Mouse (Mus musculus): ENCODE measurements around the gene Clic3. TPM values are rescaled to one million over a fixed set of nuclear protein-coding genes. Genes with fewer than 3 reads are reported as not detected.

Clic3 gene
- polyA plus RNA-seq, 1 experiment from 2014 or later = 3.2 TPM

GRCm38 (mm10) chr2:25429435-25430180 is 27.0 kb upstream of the Clic3 start:
- no peak for ATAC-seq
- peaks cover 39% of the 10 kb centered on the region for H3K4me1 ChIP-seq
- H3K4me3 ChIP-seq = peak overlapping the region; percentile 82
- H3K27me3 ChIP-seq = peaks cover 18% of the 10 kb centered on the region
- H3K4me2 ChIP-seq = peak overlapping the region; percentile 86
- H3K9me3 ChIP-seq (replicated peaks) = no peaks in the 10 kb centered on the region
- no peak overlapping the region for H3K27ac ChIP-seq
- H3K36me3 ChIP-seq (ENCODE audit: poor library complexity, severe bottlenecking) = peaks cover 17% of the 10 kb centered on the region
- 59% methylated on average over 5 of the region's 5 CpGs for WGBS
- peak overlapping the region; percentile 88 for H3K9ac ChIP-seq

GRCm38 (mm10) chr2:25430395-25431233 is 26.0 kb upstream of the Clic3 start:
- Histone ChIP-seq H3K4me1 (peaks cover 34% of the 10 kb centered on the region), H3K27ac (no peak overlapping the region), H3K4me3 (no peak overlapping the region; the same call in 1 of the 2 replicates), H3K4me2 (peak overlapping the region; percentile 15; the same call in 1 of the 2 replicates), H3K9ac (peak overlapping the region; percentile 26), H3K36me3 (ENCODE audit: poor library complexity, severe bottlenecking) (peaks cover 27% of the 10 kb centered on the region), H3K9me3 (replicated peaks) (no peaks in the 10 kb centered on the region), H3K27me3 (peaks cover 9% of the 10 kb centered on the region; the same call in 1 of the 2 replicates)
- no peak for ATAC-seq
- WGBS = 59% methylated on average over 17 of the region's 17 CpGs

- Histone ChIP-seq H3K36me3 (ENCODE audit: poor library complexity, severe bottlenecking) (peaks cover 35% of the 10 kb centered on the region), H3K4me1 (peaks cover 32% of the 10 kb centered on the region), H3K4me2 (peak overlapping the region; percentile 15; the same call in 1 of the 2 replicates), H3K4me3 (no peak overlapping the region), H3K27me3 (0 out of 2 replicates have a peak, but pooled peaks cover 4% of the 10 kb centered on the region), H3K27ac (no peak overlapping the region), H3K9ac (peak overlapping the region; percentile 26; the same call in 1 of the 2 replicates), H3K9me3 (replicated peaks) (no peaks in the 10 kb centered on the region)
- WGBS = 75% methylated on average over 6 of the region's 6 CpGs
- no peak for ATAC-seq
These were observed 25.3 kb upstream of the Clic3 start for GRCm38 (mm10) chr2:25431308-25431855.

- Histone ChIP-seq H3K27me3 (0 out of 2 replicates have a peak, but pooled peaks cover 4% of the 10 kb centered on the region), H3K9me3 (replicated peaks) (no peaks in the 10 kb centered on the region), H3K4me1 (peaks cover 32% of the 10 kb centered on the region), H3K4me2 (no peak overlapping the region), H3K36me3 (ENCODE audit: poor library complexity, severe bottlenecking) (peaks cover 46% of the 10 kb centered on the region), H3K4me3 (no peak overlapping the region), H3K9ac (no peak overlapping the region), H3K27ac (no peak overlapping the region)
- no peak for ATAC-seq
- 80% methylated on average over 11 of the region's 11 CpGs for WGBS
These were observed 24.1 kb upstream of the Clic3 start for GRCm38 (mm10) chr2:25432326-25433098.

GRCm38 (mm10) chr2:25433101-25433500 is 23.5 kb upstream of the Clic3 start:
- peaks cover 52% of the 10 kb centered on the region for H3K36me3 ChIP-seq (ENCODE audit: poor library complexity, severe bottlenecking)
- WGBS = 92% methylated on average over 17 of the region's 17 CpGs
- ATAC-seq = no peak
- H3K9me3 ChIP-seq (replicated peaks) = no peaks in the 10 kb centered on the region
- 0 out of 2 replicates have a peak, but pooled peaks cover 4% of the 10 kb centered on the region for H3K27me3 ChIP-seq
- no peak overlapping the region for H3K4me2 ChIP-seq
- peaks cover 30% of the 10 kb centered on the region for H3K4me1 ChIP-seq
- no peak overlapping the region for H3K4me3 ChIP-seq
- H3K9ac ChIP-seq = no peak overlapping the region
- no peak overlapping the region for H3K27ac ChIP-seq

GRCm38 (mm10) chr2:25434292-25434691 is 22.3 kb upstream of the Clic3 start:
- no peaks in the 10 kb centered on the region for H3K9me3 ChIP-seq (replicated peaks)
- 0 out of 2 replicates have a peak, but pooled peaks cover 4% of the 10 kb centered on the region for H3K27me3 ChIP-seq
- peaks cover 64% of the 10 kb centered on the region for H3K36me3 ChIP-seq (ENCODE audit: poor library complexity, severe bottlenecking)
- H3K27ac ChIP-seq = no peak overlapping the region
- H3K4me3 ChIP-seq = no peak overlapping the region
- no peak overlapping the region for H3K4me2 ChIP-seq
- no peak overlapping the region for H3K9ac ChIP-seq
- 93% methylated on average over 8 of the region's 8 CpGs for WGBS
- ATAC-seq = no peak
- H3K4me1 ChIP-seq = peaks cover 25% of the 10 kb centered on the region

- no peaks in the 10 kb centered on the region for H3K27me3 ChIP-seq
- no peak overlapping the region for H3K4me2 ChIP-seq
- H3K4me1 ChIP-seq = peaks cover 4% of the 10 kb centered on the region
- 95% methylated on average over 10 of the region's 10 CpGs for WGBS
- H3K9me3 ChIP-seq (replicated peaks) = no peaks in the 10 kb centered on the region
- H3K9ac ChIP-seq = no peak overlapping the region
- no peak overlapping the region for H3K4me3 ChIP-seq
- H3K36me3 ChIP-seq (ENCODE audit: poor library complexity, severe bottlenecking) = peaks cover 85% of the 10 kb centered on the region
- no peak for ATAC-seq
- no peak overlapping the region for H3K27ac ChIP-seq
These were observed 20.3 kb upstream of the Clic3 start for GRCm38 (mm10) chr2:25436286-25436820.

- Histone ChIP-seq H3K4me3 (no peak overlapping the region), H3K4me2 (no peak overlapping the region), H3K9ac (no peak overlapping the region), H3K4me1 (no peaks in the 10 kb centered on the region), H3K27ac (no peak overlapping the region), H3K36me3 (ENCODE audit: poor library complexity, severe bottlenecking) (peaks cover 100% of the 10 kb centered on the region), H3K27me3 (no peaks in the 10 kb centered on the region), H3K9me3 (replicated peaks) (no peaks in the 10 kb centered on the region)
- WGBS = 89% methylated on average over 20 of the region's 20 CpGs
- no peak for ATAC-seq
These were observed 15.6 kb upstream of the Clic3 start for GRCm38 (mm10) chr2:25441067-25441466.

GRCm38 (mm10) chr2:25442682-25443081 is 14.0 kb upstream of the Clic3 start:
- peaks cover 100% of the 10 kb centered on the region for H3K36me3 ChIP-seq (ENCODE audit: poor library complexity, severe bottlenecking)
- H3K27me3 ChIP-seq = no peaks in the 10 kb centered on the region
- H3K4me2 ChIP-seq = no peak overlapping the region
- WGBS = 93% methylated on average over 14 of the region's 14 CpGs
- no peak overlapping the region for H3K27ac ChIP-seq
- no peak overlapping the region for H3K9ac ChIP-seq
- no peak overlapping the region for H3K4me3 ChIP-seq
- no peaks in the 10 kb centered on the region for H3K4me1 ChIP-seq
- ATAC-seq = no peak
- H3K9me3 ChIP-seq (replicated peaks) = no peaks in the 10 kb centered on the region

GRCm38 (mm10) chr2:25450853-25451647 is 5.6 kb upstream of the Clic3 start:
- Histone ChIP-seq H3K36me3 (ENCODE audit: poor library complexity, severe bottlenecking) (peaks cover 29% of the 10 kb centered on the region), H3K27ac (no peak overlapping the region), H3K4me3 (no peak overlapping the region), H3K9ac (no peak overlapping the region), H3K9me3 (replicated peaks) (no peaks in the 10 kb centered on the region), H3K4me2 (no peak overlapping the region), H3K4me1 (no peaks in the 10 kb centered on the region), H3K27me3 (no peaks in the 10 kb centered on the region)
- ATAC-seq = no peak
- 83% methylated on average over 8 of the region's 8 CpGs for WGBS

GRCm38 (mm10) chr2:25452951-25453350 is 3.7 kb upstream of the Clic3 start:
- ATAC-seq = no peak
- Histone ChIP-seq H3K9ac (no peak overlapping the region), H3K36me3 (ENCODE audit: poor library complexity, severe bottlenecking) (peaks cover 15% of the 10 kb centered on the region), H3K9me3 (replicated peaks) (no peaks in the 10 kb centered on the region), H3K4me3 (no peak overlapping the region), H3K27me3 (no peaks in the 10 kb centered on the region), H3K4me1 (no peaks in the 10 kb centered on the region), H3K27ac (no peak overlapping the region), H3K4me2 (no peak overlapping the region)
- WGBS = 50% methylated on average over 1 of the region's 1 CpGs
